Mouse (Mus musculus) liver, embryonic 14.5 days (tissue): Measurements from ENCODE around the gene Prox2.

Experiments used
- CTCF ChIP-seq: IDR thresholded peaks from 2 replicates; pipeline ENCODE4 v1.5.1; 2016; ENCODE audit warnings: antibody characterized with exemption, low read depth, control low read depth
- EP300 ChIP-seq: IDR thresholded peaks from 2 replicates; pipeline ENCODE4 v1.6.1; 2016; ENCODE audit warnings: antibody characterized with exemption, low read depth

DNA sequence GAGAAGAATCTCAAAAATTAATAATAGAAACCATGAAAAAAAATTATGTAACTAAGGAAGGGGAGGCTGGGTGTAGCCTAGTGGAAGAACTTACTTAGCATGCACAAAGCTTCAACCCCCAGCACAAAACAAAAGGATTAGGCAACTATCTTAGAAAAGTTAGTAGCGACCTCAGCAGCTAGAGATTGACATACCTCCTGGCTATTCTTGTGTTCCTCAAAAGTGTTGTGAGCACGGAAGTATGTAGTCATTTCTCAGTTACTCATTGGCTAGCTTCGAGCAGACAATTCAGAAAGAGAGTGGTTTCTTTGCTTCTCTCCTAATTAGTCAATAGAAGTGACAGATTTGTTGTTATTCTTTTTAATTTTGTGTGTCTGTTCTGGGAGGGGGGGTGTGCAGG is 1.9 kb downstream of the Prox2 start:
- TF ChIP-seq CTCF (no peak), EP300 (no peak)
